Comparison of ENCODE assay signal across 17 mouse cellular contexts in genomic region chr1:51141381-51141780, GRCm38 (mm10).
"Had no signal": no experiment of that assay in that cellular context is flagged by ENCODE, and none has a peak within 500 bp of the region (broad histone marks: within the 10 kb centered on the region; RNA-seq: fewer than 3 reads in every experiment).

No protein-coding gene starts in this region.

- H3K4me1 ChIP-seq: midbrain, embryonic 12.5 days; neural tube, embryonic 13.5 days; neural tube, embryonic 15.5 days had no signal

- H3K9me3 ChIP-seq: midbrain, embryonic 10.5 days; midbrain, embryonic 12.5 days; neural tube, embryonic 13.5 days; neural tube, embryonic 15.5 days had no signal

- DNase-seq: lung, adult 18-20 months; lung, embryonic 14.5 days; lung, postnatal 4 days; midbrain, embryonic 14.5 days; retina, postnatal 1 day; right cerebral cortex, adult 18-20 months; right cerebral cortex, postnatal 25 days; right cerebral cortex, postnatal 4 days; spleen, adult 18-20 months; thymus, adult 18-20 months; thymus, postnatal 25 days; thymus, postnatal 4 days had no signal

- H3K27me3 ChIP-seq: neural tube, embryonic 13.5 days; neural tube, embryonic 15.5 days had no signal

- H3K36me3 ChIP-seq: midbrain, embryonic 10.5 days; midbrain, embryonic 12.5 days; neural tube, embryonic 15.5 days had no signal

- H3K4me3 ChIP-seq: midbrain, embryonic 10.5 days; midbrain, embryonic 12.5 days; myocyte; neural tube, embryonic 13.5 days; neural tube, embryonic 15.5 days had no signal

- H3K27ac ChIP-seq: midbrain, embryonic 10.5 days; midbrain, embryonic 12.5 days; neural tube, embryonic 13.5 days; neural tube, embryonic 15.5 days had no signal
